Mouse (Mus musculus) layer of hippocampus, adult 2 months (tissue): ENCODE results near the gene Ube2e3. TPM values are rescaled to one million over a fixed set of nuclear protein-coding genes. Genes with fewer than 3 reads are reported as not detected.

Source experiments
- DNase-seq, 2 experiments: peaks; one replicate each; pipeline ENCODE4 v3.0.0; 2022; ENCODE audit warnings: low spot score in 2 of 2
- H3K27ac ChIP-seq: fragments of 200-600 bp; 2 replicates; pipeline ENCODE4 v1.8.1; 2022
- H3K4me3 ChIP-seq: fragments of 200-600 bp; 2 replicates; pipeline ENCODE4 v1.8.1; 2022; ENCODE audit warnings: mild to moderate bottlenecking
- CTCF ChIP-seq: fragments of 200-600 bp; conservative IDR thresholded peaks from 2 replicates; pipeline ENCODE4 v1.8.1; 2022; ENCODE audit warnings: antibody characterized with exemption, mild to moderate bottlenecking, moderate library complexity
- total RNA-seq, 2 experiments: library from RNA; stranded (reverse); gene quantifications; 2 replicates each; pipeline ENCODE4 v1.2.3; 2021

The Ube2e3 gene
- total RNA-seq, 2 experiments from 2014 or later = 104 to 106 TPM

GRCm38 (mm10) chr2:78868951-78869720 lies 1.2 kb downstream of the Ube2e3 start:
- Histone ChIP-seq H3K27ac (peak overlapping the region; percentile 95), H3K4me3 (peak overlapping the region; percentile 89)
- DNase-seq = peak; percentile 76 to 86
- peak; percentile 79 for TF ChIP-seq CTCF

GRCm38 (mm10) chr2:78869721-78870442 lies 2.0 kb downstream of the Ube2e3 start:
- H3K27ac ChIP-seq = peak overlapping the region; percentile 95
- no peak for TF ChIP-seq CTCF
- no peak for DNase-seq
- H3K4me3 ChIP-seq = peak overlapping the region; percentile 89

GRCm38 (mm10) chr2:78870443-78871025 lies 2.6 kb downstream of the Ube2e3 start:
- DNase-seq = no peak
- no peak for TF ChIP-seq CTCF
- peak overlapping the region; percentile 89 for H3K4me3 ChIP-seq
- peak overlapping the region; percentile 95 for H3K27ac ChIP-seq

- Histone ChIP-seq H3K27ac (peak overlapping the region; percentile 95), H3K4me3 (peak overlapping the region; percentile 89)
- peak in 1 of 2 experiments; percentile 45 for DNase-seq
- TF ChIP-seq CTCF = peak; percentile 49
Measured at GRCm38 (mm10) chr2:78871971-78872860, 4.3 kb downstream of the Ube2e3 start.

GRCm38 (mm10) chr2:78873946-78874345 lies 6.0 kb downstream of the Ube2e3 start:
- DNase-seq = no peak
- H3K4me3 ChIP-seq = peak overlapping the region; percentile 89
- no peak for TF ChIP-seq CTCF

GRCm38 (mm10) chr2:78876002-78876401 lies 8.1 kb downstream of the Ube2e3 start:
- DNase-seq = no peak
- Histone ChIP-seq H3K27ac (no peak overlapping the region), H3K4me3 (no peak overlapping the region)
- TF ChIP-seq CTCF = no peak

More at GRCm38 (mm10) chr2:78873946-78874345, 6.0 kb downstream of the Ube2e3 start:
- H3K27ac ChIP-seq = peak overlapping the region; percentile 23; the same call in 1 of the 2 replicates

- no peak for TF ChIP-seq CTCF
- DNase-seq = no peak
- Histone ChIP-seq H3K4me3 (no peak overlapping the region), H3K27ac (no peak overlapping the region)
Measured at GRCm38 (mm10) chr2:78882068-78882467, 14.1 kb downstream of the Ube2e3 start.

- no peak for DNase-seq
- H3K4me3 ChIP-seq = no peak overlapping the region
- H3K27ac ChIP-seq = no peak overlapping the region
- no peak for TF ChIP-seq CTCF
Measured at GRCm38 (mm10) chr2:78882743-78883433, 15.0 kb downstream of the Ube2e3 start.

- H3K4me3 ChIP-seq = no peak overlapping the region
- no peak for TF ChIP-seq CTCF
- no peak overlapping the region for H3K27ac ChIP-seq
- DNase-seq = no peak
Measured at GRCm38 (mm10) chr2:78886446-78886845, 18.5 kb downstream of the Ube2e3 start.

- H3K27ac ChIP-seq = no peak overlapping the region
- DNase-seq = no peak
- TF ChIP-seq CTCF = no peak
- H3K4me3 ChIP-seq = no peak overlapping the region
Measured at GRCm38 (mm10) chr2:78888190-78888589, 20.3 kb downstream of the Ube2e3 start.

GRCm38 (mm10) chr2:78895216-78895615 lies 27.3 kb downstream of the Ube2e3 start:
- no peak for DNase-seq
- Histone ChIP-seq H3K4me3 (no peak overlapping the region), H3K27ac (no peak overlapping the region)
- TF ChIP-seq CTCF = no peak

GRCm38 (mm10) chr2:78905916-78906315 lies 38.0 kb downstream of the Ube2e3 start:
- no peak overlapping the region for H3K27ac ChIP-seq
- no peak for TF ChIP-seq CTCF
- no peak overlapping the region for H3K4me3 ChIP-seq
- DNase-seq = no peak
